Comparison of ENCODE assay signal across 31 mouse cellular contexts in the genomic region with DNA sequence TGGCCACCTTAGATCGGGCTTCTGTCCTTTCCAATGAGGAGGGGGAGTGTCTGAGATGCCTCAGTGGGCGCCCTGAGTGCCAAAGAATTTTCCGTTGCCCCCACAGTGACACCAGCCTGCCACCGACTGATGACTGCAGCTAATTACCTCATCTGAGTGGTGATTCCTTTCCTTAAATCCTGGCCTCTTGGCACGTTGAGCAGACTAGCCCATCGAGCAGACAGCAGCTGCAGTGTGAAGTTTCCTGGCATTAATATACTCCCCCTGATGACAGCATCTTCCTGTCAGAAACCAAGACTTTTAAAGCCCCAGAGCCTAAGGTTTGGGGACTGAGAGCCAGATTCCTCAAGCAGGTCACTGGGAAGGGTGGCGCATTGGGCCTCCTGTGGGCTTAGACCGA. TPM values are rescaled to one million over a fixed set of nuclear protein-coding genes. Genes with fewer than 3 reads are reported as not detected.
DNase-seq lines count a peak whose midpoint lies in the region; ATAC-seq and TF ChIP-seq lines count a peak whose summit lies in the region.
"Had no signal": no experiment of that assay in that cellular context is flagged by ENCODE, and none has a peak within 500 bp of the region (broad histone marks: within the 10 kb centered on the region; RNA-seq: fewer than 3 reads in every experiment).

No protein-coding gene starts in this region.

- ATAC-seq in heart, embryonic 11.5 days (replicated peaks; ENCODE audit: insufficient number of reproducible peaks, low FRiP score, low TSS enrichment), result no peak
- no peak for ATAC-seq in kidney, embryonic 15.5 days (replicated peaks; ENCODE audit: low FRiP score)
- ATAC-seq: forebrain, postnatal 0 days; hindbrain, postnatal 0 days; intestine, embryonic 15.5 days; midbrain, embryonic 16.5 days had no signal

- peaks cover 16% of the 10 kb centered on the region for H3K4me1 ChIP-seq in heart, embryonic 11.5 days (ENCODE audit: control insufficient read depth, insufficient read depth, low read length)
- H3K4me1 ChIP-seq in kidney, embryonic 15.5 days, result no peaks in the 10 kb centered on the region
- H3K4me1 ChIP-seq in thymus, adult 2 months (replicated peaks; ENCODE audit: control insufficient read depth, insufficient read depth, low read length), result peaks cover 40% of the 10 kb centered on the region
- H3K4me1 ChIP-seq: embryonic facial prominence, embryonic 15.5 days; forebrain, embryonic 12.5 days; hindbrain, embryonic 12.5 days; midbrain, embryonic 10.5 days; neural tube, embryonic 15.5 days had no signal

- TF ChIP-seq POLR2A in thymus, adult 2 months (IDR thresholded peaks at IDR 0.05; ENCODE audit: control insufficient read depth, extremely low read depth, insufficient read depth, low read length, poor library complexity), result no peak
- TF ChIP-seq POLR2A in myocyte (IDR thresholded peaks at IDR 0.05; ENCODE audit: insufficient read length, low read depth), result no peak

- no peak overlapping the region for H3K4me2 ChIP-seq in heart, embryonic 11.5 days
- H3K4me2 ChIP-seq in kidney, embryonic 15.5 days, result no peak overlapping the region
- H3K4me2 ChIP-seq in myocyte (ENCODE audit: low read depth), result no peak overlapping the region
- H3K4me2 ChIP-seq: embryonic facial prominence, embryonic 15.5 days; forebrain, embryonic 12.5 days; hindbrain, embryonic 12.5 days; intestine, embryonic 15.5 days; lung, embryonic 14.5 days; neural tube, embryonic 15.5 days had no signal

- no peak for TF ChIP-seq CTCF in thymus, adult 2 months (IDR thresholded peaks at IDR 0.05; ENCODE audit: borderline replicate concordance, control insufficient read depth, extremely low read depth, insufficient read depth, low read length, poor library complexity)

- no peak overlapping the region for H3K4me3 ChIP-seq in heart, embryonic 11.5 days (ENCODE audit: low read depth, low read length)
- H3K4me3 ChIP-seq in kidney, embryonic 15.5 days (replicated peaks), result no peak overlapping the region
- H3K4me3 ChIP-seq in thymus, adult 2 months (ENCODE audit: control insufficient read depth, insufficient read depth, low read length), result no peak overlapping the region
- no peak overlapping the region for H3K4me3 ChIP-seq in myocyte
- H3K4me3 ChIP-seq: embryonic facial prominence, embryonic 10.5 days; embryonic facial prominence, embryonic 15.5 days; forebrain, embryonic 12.5 days; heart, embryonic 15.5 days; hindbrain, embryonic 12.5 days; intestine, embryonic 15.5 days; midbrain, embryonic 10.5 days; neural tube, embryonic 15.5 days had no signal

- H3K79me2 ChIP-seq in myocyte (ENCODE audit: control insufficient read depth, insufficient read depth), result no peaks in the 10 kb centered on the region

- no peak overlapping the region for H3ac ChIP-seq in myocyte (ENCODE audit: control insufficient read depth, insufficient read length)

- 56% methylated on average over 8 of the region's 8 CpGs for WGBS in heart, embryonic 11.5 days (ENCODE audit: insufficient replicate concordance)
- WGBS in kidney, embryonic 15.5 days, result 55% methylated on average over 8 of the region's 8 CpGs
- WGBS in thymus, adult 2 months, result 81% methylated on average over 8 of the region's 8 CpGs

- no peaks in the 10 kb centered on the region for H3K27me3 ChIP-seq in heart, embryonic 11.5 days (ENCODE audit: control insufficient read depth, insufficient read depth, low read length)
- H3K27me3 ChIP-seq in kidney, embryonic 15.5 days, result no peaks in the 10 kb centered on the region
- H3K27me3 ChIP-seq in thymus, adult 2 months (ENCODE audit: control insufficient read depth, insufficient read depth, low read length), result no peaks in the 10 kb centered on the region
- no peaks in the 10 kb centered on the region for H3K27me3 ChIP-seq in myocyte (ENCODE audit: control insufficient read depth, insufficient read depth, insufficient read length)
- H3K27me3 ChIP-seq: embryonic facial prominence, embryonic 15.5 days; forebrain, embryonic 12.5 days; heart, embryonic 15.5 days; hindbrain, embryonic 12.5 days; intestine, embryonic 15.5 days; neural tube, embryonic 15.5 days had no signal

- no peak overlapping the region for H3K27ac ChIP-seq in heart, embryonic 11.5 days (ENCODE audit: low read depth, low read length)
- no peak overlapping the region for H3K27ac ChIP-seq in kidney, embryonic 15.5 days
- peak overlapping the region; percentile 5; the same call in 1 of the 2 replicates for H3K27ac ChIP-seq in thymus, adult 2 months (ENCODE audit: control insufficient read depth, insufficient read depth, low read length)
- H3K27ac ChIP-seq: embryonic facial prominence, embryonic 10.5 days; embryonic facial prominence, embryonic 15.5 days; forebrain, embryonic 12.5 days; hindbrain, embryonic 12.5 days; hindbrain, postnatal 0 days; intestine, embryonic 15.5 days; liver, embryonic 14.5 days; midbrain, embryonic 10.5 days; neural tube, embryonic 15.5 days had no signal

- peak; percentile 33 for DNase-seq in heart, adult 8-10 months (ENCODE audit: low spot score)
- peak; percentile 22 for DNase-seq in kidney, adult 11 months
- no peak for DNase-seq in thymus, adult 2 months
- DNase-seq in thymus, postnatal 0 days (ENCODE audit: low spot score), result no peak
- no peak for DNase-seq in natural killer cell, adult 2 months (ENCODE audit: low spot score in 2 of 2)
- DNase-seq: adrenal gland, adult 8-10 months; cerebellum, adult 8-10 months; cerebellum, postnatal 25 days; forebrain, postnatal 0 days; layer of hippocampus, postnatal 36 days; liver; lung, embryonic 14.5 days; lung, postnatal 14 days; right cerebral cortex, postnatal 25 days; thymus, postnatal 36 days had no signal

- H3K9me3 ChIP-seq in heart, embryonic 11.5 days (replicated peaks; ENCODE audit: control insufficient read depth, low read length), result no peaks in the 10 kb centered on the region
- no peaks in the 10 kb centered on the region for H3K9me3 ChIP-seq in kidney, embryonic 15.5 days (replicated peaks)
- H3K9me3 ChIP-seq: embryonic facial prominence, embryonic 10.5 days; embryonic facial prominence, embryonic 15.5 days; forebrain, embryonic 12.5 days; G1E; heart, embryonic 15.5 days; hindbrain, embryonic 12.5 days; intestine, embryonic 15.5 days; midbrain, embryonic 10.5 days; neural tube, embryonic 15.5 days had no signal

- no peaks in the 10 kb centered on the region for H3K36me3 ChIP-seq in heart, embryonic 11.5 days (ENCODE audit: control insufficient read depth, insufficient read depth, low read length)
- no peaks in the 10 kb centered on the region for H3K36me3 ChIP-seq in kidney, embryonic 15.5 days
- H3K36me3 ChIP-seq in thymus, adult 2 months (ENCODE audit: control insufficient read depth, insufficient read depth, low read length), result no peaks in the 10 kb centered on the region
- no peaks in the 10 kb centered on the region for H3K36me3 ChIP-seq in myocyte (ENCODE audit: control insufficient read depth, insufficient read depth)
- H3K36me3 ChIP-seq: embryonic facial prominence, embryonic 10.5 days; embryonic facial prominence, embryonic 15.5 days; forebrain, embryonic 12.5 days; G1E; heart, embryonic 15.5 days; hindbrain, embryonic 12.5 days; intestine, embryonic 15.5 days; midbrain, embryonic 10.5 days; neural tube, embryonic 15.5 days had no signal

- H3K9ac ChIP-seq in heart, embryonic 11.5 days (ENCODE audit: low read depth, low read length), result no peak overlapping the region
- H3K9ac ChIP-seq in kidney, embryonic 15.5 days, result no peak overlapping the region
- H3K9ac ChIP-seq: embryonic facial prominence, embryonic 15.5 days; forebrain, embryonic 12.5 days; forebrain, postnatal 0 days; heart, embryonic 15.5 days; hindbrain, embryonic 12.5 days; intestine, embryonic 15.5 days; liver, embryonic 14.5 days; lung, embryonic 14.5 days; neural tube, embryonic 15.5 days had no signal

TF ChIP-seq in myocyte, 11 proteins besides CTCF, POLR2A, EP300 and RAD21:
- TF ChIP-seq MAX (IDR thresholded peaks at IDR 0.05; ENCODE audit: low read depth) (no peak), REST (IDR thresholded peaks at IDR 0.05; ENCODE audit: insufficient read depth, insufficient read length) (no peak), E2F4 (IDR thresholded peaks at IDR 0.05; ENCODE audit: insufficient read depth) (no peak), MYOD1 (IDR thresholded peaks at IDR 0.05; ENCODE audit: control insufficient read depth in 1 of 3, insufficient read length in 2 of 3, low read depth in 2 of 3) (peak in 2 of 3 experiments; percentile 40 to 82), MYOG (IDR thresholded peaks at IDR 0.05; ENCODE audit: control insufficient read depth in 1 of 3, insufficient read depth in 1 of 3, insufficient read length in 2 of 3, low read depth in 2 of 3) (peak in 1 of 3 experiments; percentile 23), USF1 (IDR thresholded peaks at IDR 0.05; ENCODE audit: low read depth) (no peak)

RNA-seq across cellular contexts. Expression of gene Dtl, which starts 53.9 kb away (rescaled TPM):
- total RNA-seq in heart, adult 8-10 months (2022), result under 1 TPM; 0.06 to 0.34 (median 0.20) TPM
- polyA plus RNA-seq in heart, embryonic 11.5 days (2014; fragmentation: Nextera tagmentation; extraction: Ambion mirVana), result 37.0 and 39.9 TPM in 2 replicates
- polyA plus RNA-seq in kidney, embryonic 15.5 days (2015; fragmentation: Nextera tagmentation; extraction: Ambion mirVana), result 59.7 and 60.1 TPM in 2 replicates
- polyA plus RNA-seq in thymus, adult 2 months (2012; rRNA removed), result 13.7 and 20.2 TPM in 2 replicates
- polyA plus RNA-seq in thymus, postnatal 0 days (2015; fragmentation: Nextera tagmentation; extraction: Ambion mirVana), result 36.8 and 38.8 TPM in 2 replicates
- polyA plus RNA-seq in myocyte (2012; fragmentation: generic; extraction: Trizol), result 1.2 TPM
- total RNA-seq: gastrocnemius, adult 8-10 months had no signal

RNA-seq across cellular contexts. Expression of gene Ints7, which starts 54.0 kb away (rescaled TPM):
- total RNA-seq in heart, adult 8-10 months (2022), result 10 to 100 TPM in 3 of 4 experiments, 1 to 10 TPM in 1; 9.7 to 11.2 (median 10.8) TPM
- 38.5 and 40.4 TPM in 2 replicates for polyA plus RNA-seq in heart, embryonic 11.5 days (2014; fragmentation: Nextera tagmentation; extraction: Ambion mirVana)
- 65.2 and 71.2 TPM in 2 replicates for polyA plus RNA-seq in kidney, embryonic 15.5 days (2015; fragmentation: Nextera tagmentation; extraction: Ambion mirVana)
- polyA plus RNA-seq in thymus, adult 2 months (2012; rRNA removed), result 62.2 and 71.0 TPM in 2 replicates
- 43.6 and 45.2 TPM in 2 replicates for polyA plus RNA-seq in thymus, postnatal 0 days (2015; fragmentation: Nextera tagmentation; extraction: Ambion mirVana)
- 17.5 TPM for polyA plus RNA-seq in myocyte (2012; fragmentation: generic; extraction: Trizol)

Comparison
In these comparisons a context has a peak if more than half of its experiments do, and no peak if none do; other contexts are left out.
1. DNase-seq: peak in heart, adult 8-10 months (single experiment) and kidney, adult 11 months (single experiment); none in thymus, adult 2 months (single experiment), thymus, postnatal 0 days (single experiment) and natural killer cell, adult 2 months (0 of 2).